ENCODE assay signal across 28 mouse cellular contexts in the genomic region with DNA sequence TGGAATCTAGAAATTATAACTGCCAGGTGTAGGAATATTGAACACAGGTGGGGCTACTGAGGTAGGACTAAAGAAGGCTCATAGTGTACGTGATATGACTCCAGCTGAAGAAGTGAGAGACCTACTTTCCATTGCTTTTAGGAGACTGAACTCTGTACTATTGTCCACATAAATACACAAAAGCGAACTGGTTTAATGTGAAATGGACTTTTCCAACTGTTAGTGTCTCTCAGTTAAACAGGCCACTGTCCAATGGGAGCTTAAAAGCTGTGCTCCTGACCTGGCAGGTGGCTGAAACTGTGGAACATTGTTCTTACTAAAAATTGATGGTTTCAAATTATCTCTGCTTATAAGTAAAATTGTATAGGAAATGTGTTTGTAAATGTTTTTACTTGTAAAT.
"Had no signal": no experiment of that assay in that cellular context is flagged by ENCODE, and none has a peak within 500 bp of the region (broad histone marks: within the 10 kb centered on the region; RNA-seq: fewer than 3 reads in every experiment).

No protein-coding gene starts in this region.

- H3K9me3 ChIP-seq: embryonic facial prominence, embryonic 10.5 days; embryonic facial prominence, embryonic 12.5 days; embryonic facial prominence, embryonic 13.5 days; embryonic facial prominence, embryonic 15.5 days; forebrain, embryonic 10.5 days; forebrain, embryonic 12.5 days; forebrain, embryonic 13.5 days; forebrain, embryonic 15.5 days had no signal

- H3K27me3 ChIP-seq: embryonic facial prominence, embryonic 12.5 days; embryonic facial prominence, embryonic 13.5 days; embryonic facial prominence, embryonic 15.5 days; forebrain, embryonic 12.5 days; forebrain, embryonic 13.5 days; forebrain, embryonic 15.5 days had no signal

- H3K4me3 ChIP-seq: embryonic facial prominence, embryonic 10.5 days; embryonic facial prominence, embryonic 12.5 days; embryonic facial prominence, embryonic 13.5 days; embryonic facial prominence, embryonic 15.5 days; erythroblast, embryonic 14.5 days; forebrain, embryonic 10.5 days; forebrain, embryonic 12.5 days; forebrain, embryonic 13.5 days; forebrain, embryonic 15.5 days; gastrocnemius, adult 2 months had no signal

- DNase-seq: cerebellum, adult 2 months; cerebellum, adult 8-10 months; cerebellum, adult 9-10 months; cerebellum, adult 9-11 months; cerebellum, postnatal 10 days; cerebellum, postnatal 14 days; cerebellum, postnatal 25 days; cerebellum, postnatal 36 days; embryo, embryonic 11 days; forebrain, postnatal 0 days; gastrocnemius, adult 2 months; gastrocnemius, postnatal 10 days; gastrocnemius, postnatal 14 days; gastrocnemius, postnatal 25 days; gastrocnemius, postnatal 36 days; heart, adult 11 months; heart, adult 18-20 months had no signal

- H3K9ac ChIP-seq: embryonic facial prominence, embryonic 12.5 days; embryonic facial prominence, embryonic 13.5 days; embryonic facial prominence, embryonic 15.5 days; forebrain, embryonic 12.5 days; forebrain, embryonic 13.5 days; forebrain, embryonic 15.5 days; forebrain, postnatal 0 days had no signal

- H3K36me3 ChIP-seq: embryonic facial prominence, embryonic 10.5 days; embryonic facial prominence, embryonic 12.5 days; embryonic facial prominence, embryonic 13.5 days; embryonic facial prominence, embryonic 15.5 days; forebrain, embryonic 10.5 days; forebrain, embryonic 12.5 days; forebrain, embryonic 15.5 days had no signal

- H3K4me2 ChIP-seq: embryonic facial prominence, embryonic 12.5 days; embryonic facial prominence, embryonic 13.5 days; embryonic facial prominence, embryonic 15.5 days; forebrain, embryonic 12.5 days; forebrain, embryonic 13.5 days; forebrain, embryonic 15.5 days had no signal

- H3K27ac ChIP-seq: embryonic facial prominence, embryonic 10.5 days; embryonic facial prominence, embryonic 12.5 days; embryonic facial prominence, embryonic 13.5 days; embryonic facial prominence, embryonic 15.5 days; forebrain, embryonic 10.5 days; forebrain, embryonic 12.5 days; forebrain, embryonic 13.5 days; forebrain, embryonic 15.5 days; gastrocnemius, adult 2 months had no signal

- H3K4me1 ChIP-seq: embryonic facial prominence, embryonic 10.5 days; embryonic facial prominence, embryonic 12.5 days; embryonic facial prominence, embryonic 13.5 days; embryonic facial prominence, embryonic 15.5 days; forebrain, embryonic 10.5 days; forebrain, embryonic 12.5 days; forebrain, embryonic 13.5 days; forebrain, embryonic 15.5 days had no signal

- ATAC-seq: forebrain, embryonic 13.5 days; forebrain, embryonic 14.5 days; forebrain, embryonic 15.5 days; forebrain, embryonic 16.5 days; forebrain, postnatal 0 days had no signal
